8 mouse cellular contexts compared by ENCODE assay signal in the genomic region with DNA sequence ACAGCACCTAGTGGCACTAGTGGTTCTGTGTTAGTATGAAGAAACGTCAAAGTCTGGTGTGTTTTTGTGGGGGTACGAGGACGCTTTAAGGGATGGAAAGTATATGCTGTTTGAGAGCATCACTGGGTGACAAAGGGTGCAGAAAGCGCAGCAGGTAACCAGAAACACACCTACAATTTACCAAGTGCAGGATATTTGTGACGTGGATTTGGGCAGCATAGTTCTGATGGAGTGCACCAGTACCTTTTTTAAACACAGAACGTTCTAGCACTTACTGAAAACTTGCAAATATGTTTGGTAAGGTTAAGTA. TPM values are rescaled to one million over a fixed set of nuclear protein-coding genes. Genes with fewer than 3 reads are reported as not detected.
DNase-seq lines count a peak whose midpoint lies in the region; ATAC-seq and TF ChIP-seq lines count a peak whose summit lies in the region.

No protein-coding gene starts in this region.

- peak overlapping the region; percentile 97 for H3K27ac ChIP-seq in gastrocnemius, adult 2 months
- H3K27ac ChIP-seq in thymus, adult 2 months (ENCODE audit: control insufficient read depth, insufficient read depth, low read length) = peak overlapping the region; percentile 88
- no peak overlapping the region for H3K27ac ChIP-seq in liver, embryonic 14.5 days

- ATAC-seq in liver, embryonic 14.5 days (ENCODE audit: insufficient read depth) = no peak

- peak overlapping the region; percentile 85 for H3K4me3 ChIP-seq in gastrocnemius, adult 2 months
- peak overlapping the region; percentile 99 for H3K4me3 ChIP-seq in thymus, adult 2 months (ENCODE audit: control insufficient read depth, insufficient read depth, low read length)
- peak overlapping the region; percentile 71 to 78 for H3K4me3 ChIP-seq in liver, embryonic 14.5 days (ENCODE audit: insufficient read depth in 1 of 2, low read depth in 2 of 2, low read length in 2 of 2)

- no peaks in the 10 kb centered on the region for H3K27me3 ChIP-seq in thymus, adult 2 months (ENCODE audit: control insufficient read depth, insufficient read depth, low read length)
- no peaks in the 10 kb centered on the region; the same call in 1 of the 2 replicates for H3K27me3 ChIP-seq in liver, embryonic 14.5 days (ENCODE audit: control insufficient read depth, insufficient read depth, low read length)

- no peak for TF ChIP-seq EP300 in liver, embryonic 14.5 days (IDR thresholded peaks at IDR 0.05; ENCODE audit: low read depth)

- no peak for DNase-seq in gastrocnemius, adult 2 months
- no peak for DNase-seq in gastrocnemius, postnatal 14 days
- DNase-seq in thymus, adult 2 months = no peak
- no peak for DNase-seq in thymus, adult 18-20 months
- DNase-seq in liver, embryonic 14.5 days (ENCODE audit: low read depth in 3 of 3, low spot score in 3 of 3) = no peak
- DNase-seq in urinary bladder, adult 2 months (ENCODE audit: low spot score) = no peak
- DNase-seq in left cerebral cortex, adult 8-10 months (ENCODE audit: low spot score in 2 of 2) = no peak
- no peak for DNase-seq in urinary bladder, adult 18-20 months (ENCODE audit: low spot score in 2 of 2)

- no peak for TF ChIP-seq POLR2A in thymus, adult 2 months (IDR thresholded peaks at IDR 0.05; ENCODE audit: control insufficient read depth, extremely low read depth, insufficient read depth, low read length, poor library complexity)

- peak; percentile 32 for TF ChIP-seq CTCF in gastrocnemius, adult 2 months (IDR thresholded peaks at IDR 0.05)
- TF ChIP-seq CTCF in thymus, adult 2 months (IDR thresholded peaks at IDR 0.05; ENCODE audit: borderline replicate concordance, control insufficient read depth, extremely low read depth, insufficient read depth, low read length, poor library complexity) = no peak
- no peak for TF ChIP-seq CTCF in liver, embryonic 14.5 days (IDR thresholded peaks at IDR 0.05; ENCODE audit: low read depth)

- H3K9ac ChIP-seq in liver, embryonic 14.5 days (replicated peaks) = peak overlapping the region; percentile 69

- WGBS in thymus, adult 2 months = under 1% methylated on average over 6 of the region's 6 CpGs
- 2% methylated on average over 6 of the region's 6 CpGs for whole genome bisulfite sequencing in liver, embryonic 14.5 days (ENCODE audit: insufficient replicate concordance)

- H3K4me2 ChIP-seq in liver, embryonic 14.5 days (ENCODE audit: low read depth) = peak overlapping the region; percentile 73

- H3K9me3 ChIP-seq in liver, embryonic 14.5 days (ENCODE audit: control insufficient read depth, low read length) = no peaks in the 10 kb centered on the region

- no peaks in the 10 kb centered on the region for H3K36me3 ChIP-seq in thymus, adult 2 months (ENCODE audit: control insufficient read depth, insufficient read depth, low read length)
- no peaks in the 10 kb centered on the region for H3K36me3 ChIP-seq in liver, embryonic 14.5 days (replicated peaks; ENCODE audit: control insufficient read depth, insufficient read depth, low read depth)

- H3K4me1 ChIP-seq in thymus, adult 2 months (replicated peaks; ENCODE audit: control insufficient read depth, insufficient read depth, low read length) = peaks cover 8% of the 10 kb centered on the region
- peaks cover 10 to 12% of the 10 kb centered on the region in 2 experiments for H3K4me1 ChIP-seq in liver, embryonic 14.5 days (replicated peaks; ENCODE audit: control insufficient read depth in 2 of 2, insufficient read depth in 2 of 2, low read length in 1 of 2)

- intact Hi-C loops in gastrocnemius, adult 2 months (cut with DNase I) = loop anchor here (1.0 to 5.0 kb wide), 3 partner anchors 88 to 127 kb away; no protein-coding TSS in a partner anchor
- intact Hi-C loops in gastrocnemius, postnatal 14 days (cut with DNase I; ENCODE audit: low total_unique reads) = loop anchor here (10.0 kb wide), 1 partner anchor 55 kb away; no protein-coding TSS in a partner anchor

RNA-seq across cellular contexts. Expression of gene Stim2, which starts 1.1 kb away (rescaled TPM):
- 10 to 100 TPM; 34.1 to 58.6 TPM for total RNA-seq in gastrocnemius, adult 2 months (2021)
- total RNA-seq in gastrocnemius, postnatal 14 days (2021) = 10 to 100 TPM; 30.6 to 34.1 TPM
- 39.0 and 41.2 TPM in 2 replicates for polyA plus RNA-seq in thymus, adult 2 months (2012; rRNA removed)
- polyA plus RNA-seq in liver, embryonic 14.5 days (2012; rRNA removed) = 2.0 and 2.2 TPM in 2 replicates
- 4.2 and 4.4 TPM in 2 replicates for polyA plus RNA-seq in liver, embryonic 14.5 days (2014; fragmentation: Nextera tagmentation; extraction: Ambion mirVana)
- polyA plus RNA-seq in urinary bladder, adult 2 months (2012; rRNA removed) = 7.0 and 11.8 TPM in 2 replicates
- total RNA-seq in left cerebral cortex, adult 8-10 months (2022) = 10 to 100 TPM; 73.6 to 84.1 (median 77.8) TPM
